Mouse (Mus musculus): ENCODE measurements around the gene Sh3pxd2a. TPM values are rescaled to one million over a fixed set of nuclear protein-coding genes. Genes with fewer than 3 reads are reported as not detected.

Sh3pxd2a gene
- polyA plus RNA-seq, 1 experiment, result 47.6 TPM

- TF ChIP-seq CTCF (IDR thresholded peaks at IDR 0.05; ENCODE audit: low read depth, low read length) (no peak), EP300 (IDR thresholded peaks at IDR 0.05; ENCODE audit: insufficient read depth, low read depth, low read length) (peak; percentile 61; the same call in 1 of the 2 replicates)
- no peaks in the 10 kb centered on the region for H3K9me3 ChIP-seq (replicated peaks; ENCODE audit: control insufficient read depth, insufficient read depth, low read length, poor library complexity, severe bottlenecking)
- H3K9ac ChIP-seq (ENCODE audit: low read depth, poor library complexity, severe bottlenecking), result no peak overlapping the region
- no peaks in the 10 kb centered on the region for H3K36me3 ChIP-seq (ENCODE audit: control insufficient read depth, insufficient read depth, low read length, poor library complexity, severe bottlenecking)
- H3K27me3 ChIP-seq (ENCODE audit: control insufficient read depth, insufficient read depth, low read length, poor library complexity, severe bottlenecking), result no peaks in the 10 kb centered on the region
- peaks cover 11% of the 10 kb centered on the region for H3K4me1 ChIP-seq (ENCODE audit: control insufficient read depth, insufficient read depth, low read length)
- H3K27ac ChIP-seq (ENCODE audit: insufficient read depth, low read length), result 0 out of 2 replicates have a peak overlapping the region, but pooled peaks have one; percentile 16
- H3K4me3 ChIP-seq (ENCODE audit: low read depth, low read length), result peak overlapping the region; percentile 9; the same call in 1 of the 2 replicates
Observed at GRCm38 (mm10) chr19:47286886-47287450, 177.2 kb downstream of the Sh3pxd2a start.

- no peak overlapping the region for H3K4me3 ChIP-seq (ENCODE audit: low read depth, low read length)
- no peak overlapping the region for H3K27ac ChIP-seq (ENCODE audit: insufficient read depth, low read length)
- no peaks in the 10 kb centered on the region for H3K27me3 ChIP-seq (ENCODE audit: control insufficient read depth, insufficient read depth, low read length, poor library complexity, severe bottlenecking)
- H3K9me3 ChIP-seq (replicated peaks; ENCODE audit: control insufficient read depth, insufficient read depth, low read length, poor library complexity, severe bottlenecking), result no peaks in the 10 kb centered on the region
- H3K4me1 ChIP-seq (ENCODE audit: control insufficient read depth, insufficient read depth, low read length), result peaks cover 11% of the 10 kb centered on the region
- TF ChIP-seq CTCF (IDR thresholded peaks at IDR 0.05; ENCODE audit: low read depth, low read length), result no peak
- 0 out of 2 replicates have a peak, but pooled peaks have one; percentile 65 for TF ChIP-seq EP300 (IDR thresholded peaks at IDR 0.05; ENCODE audit: insufficient read depth, low read depth, low read length)
- no peak for TF ChIP-seq POLR2A (IDR thresholded peaks at IDR 0.05; ENCODE audit: insufficient read depth, low read length)
- no peak overlapping the region for H3K9ac ChIP-seq (ENCODE audit: low read depth, poor library complexity, severe bottlenecking)
- no peaks in the 10 kb centered on the region for H3K36me3 ChIP-seq (ENCODE audit: control insufficient read depth, insufficient read depth, low read length, poor library complexity, severe bottlenecking)
Observed at GRCm38 (mm10) chr19:47285581-47285980, 178.6 kb downstream of the Sh3pxd2a start.

- TF ChIP-seq CTCF (IDR thresholded peaks at IDR 0.05; ENCODE audit: low read depth, low read length) (no peak), EP300 (IDR thresholded peaks at IDR 0.05; ENCODE audit: insufficient read depth, low read depth, low read length) (no peak), POLR2A (IDR thresholded peaks at IDR 0.05; ENCODE audit: insufficient read depth, low read length) (no peak)
- H3K9ac ChIP-seq (ENCODE audit: low read depth, poor library complexity, severe bottlenecking), result no peak overlapping the region
- no peaks in the 10 kb centered on the region for H3K36me3 ChIP-seq (ENCODE audit: control insufficient read depth, insufficient read depth, low read length, poor library complexity, severe bottlenecking)
Observed at GRCm38 (mm10) chr19:47282688-47283215, 181.4 kb downstream of the Sh3pxd2a start.

GRCm38 (mm10) chr19:47282050-47282454 lies 182.1 kb downstream of the Sh3pxd2a start:
- no peak for TF ChIP-seq EP300 (IDR thresholded peaks at IDR 0.05; ENCODE audit: insufficient read depth, low read depth, low read length)
- no peak for TF ChIP-seq POLR2A (IDR thresholded peaks at IDR 0.05; ENCODE audit: insufficient read depth, low read length)
- TF ChIP-seq CTCF (IDR thresholded peaks at IDR 0.05; ENCODE audit: low read depth, low read length), result no peak
- Histone ChIP-seq H3K4me1 (ENCODE audit: control insufficient read depth, insufficient read depth, low read length) (peaks cover 11% of the 10 kb centered on the region), H3K27me3 (ENCODE audit: control insufficient read depth, insufficient read depth, low read length, poor library complexity, severe bottlenecking) (no peaks in the 10 kb centered on the region), H3K36me3 (ENCODE audit: control insufficient read depth, insufficient read depth, low read length, poor library complexity, severe bottlenecking) (no peaks in the 10 kb centered on the region), H3K9me3 (replicated peaks; ENCODE audit: control insufficient read depth, insufficient read depth, low read length, poor library complexity, severe bottlenecking) (no peaks in the 10 kb centered on the region), H3K4me3 (ENCODE audit: low read depth, low read length) (no peak overlapping the region), H3K27ac (ENCODE audit: insufficient read depth, low read length) (no peak overlapping the region), H3K9ac (ENCODE audit: low read depth, poor library complexity, severe bottlenecking) (no peak overlapping the region)

More at GRCm38 (mm10) chr19:47282688-47283215, 181.4 kb downstream of the Sh3pxd2a start:
- Histone ChIP-seq H3K4me1 (ENCODE audit: control insufficient read depth, insufficient read depth, low read length) (peaks cover 11% of the 10 kb centered on the region), H3K27me3 (ENCODE audit: control insufficient read depth, insufficient read depth, low read length, poor library complexity, severe bottlenecking) (no peaks in the 10 kb centered on the region), H3K4me3 (ENCODE audit: low read depth, low read length) (no peak overlapping the region), H3K27ac (ENCODE audit: insufficient read depth, low read length) (no peak overlapping the region), H3K9me3 (replicated peaks; ENCODE audit: control insufficient read depth, insufficient read depth, low read length, poor library complexity, severe bottlenecking) (no peaks in the 10 kb centered on the region)

- H3K4me3 ChIP-seq (ENCODE audit: low read depth, low read length), result no peak overlapping the region
- H3K9me3 ChIP-seq (replicated peaks; ENCODE audit: control insufficient read depth, insufficient read depth, low read length, poor library complexity, severe bottlenecking), result no peaks in the 10 kb centered on the region
- H3K27ac ChIP-seq (ENCODE audit: insufficient read depth, low read length), result no peak overlapping the region
- H3K4me1 ChIP-seq (ENCODE audit: control insufficient read depth, insufficient read depth, low read length), result peaks cover 3% of the 10 kb centered on the region
- no peak for TF ChIP-seq CTCF (IDR thresholded peaks at IDR 0.05; ENCODE audit: low read depth, low read length)
- TF ChIP-seq EP300 (IDR thresholded peaks at IDR 0.05; ENCODE audit: insufficient read depth, low read depth, low read length), result no peak
- TF ChIP-seq POLR2A (IDR thresholded peaks at IDR 0.05; ENCODE audit: insufficient read depth, low read length), result no peak
- no peaks in the 10 kb centered on the region for H3K36me3 ChIP-seq (ENCODE audit: control insufficient read depth, insufficient read depth, low read length, poor library complexity, severe bottlenecking)
- no peak overlapping the region for H3K9ac ChIP-seq (ENCODE audit: low read depth, poor library complexity, severe bottlenecking)
- H3K27me3 ChIP-seq (ENCODE audit: control insufficient read depth, insufficient read depth, low read length, poor library complexity, severe bottlenecking), result no peaks in the 10 kb centered on the region
Observed at GRCm38 (mm10) chr19:47280894-47281293, 183.3 kb downstream of the Sh3pxd2a start.

- Histone ChIP-seq H3K27me3 (ENCODE audit: control insufficient read depth, insufficient read depth, low read length, poor library complexity, severe bottlenecking) (no peaks in the 10 kb centered on the region), H3K27ac (ENCODE audit: insufficient read depth, low read length) (no peak overlapping the region), H3K36me3 (ENCODE audit: control insufficient read depth, insufficient read depth, low read length, poor library complexity, severe bottlenecking) (no peaks in the 10 kb centered on the region), H3K9me3 (replicated peaks; ENCODE audit: control insufficient read depth, insufficient read depth, low read length, poor library complexity, severe bottlenecking) (no peaks in the 10 kb centered on the region), H3K9ac (ENCODE audit: low read depth, poor library complexity, severe bottlenecking) (no peak overlapping the region), H3K4me1 (ENCODE audit: control insufficient read depth, insufficient read depth, low read length) (no peaks in the 10 kb centered on the region), H3K4me3 (ENCODE audit: low read depth, low read length) (no peak overlapping the region)
- TF ChIP-seq EP300 (IDR thresholded peaks at IDR 0.05; ENCODE audit: insufficient read depth, low read depth, low read length) (no peak), CTCF (IDR thresholded peaks at IDR 0.05; ENCODE audit: low read depth, low read length) (no peak), POLR2A (IDR thresholded peaks at IDR 0.05; ENCODE audit: insufficient read depth, low read length) (no peak)
Observed at GRCm38 (mm10) chr19:47279788-47280532, 184.2 kb downstream of the Sh3pxd2a start.
